18 mouse cellular contexts compared by ENCODE assay signal in genomic region chr9:21556996-21557395, GRCm38 (mm10). TPM values are rescaled to one million over a fixed set of nuclear protein-coding genes. Genes with fewer than 3 reads are reported as not detected.
DNase-seq lines count a peak whose midpoint lies in the region; ATAC-seq and TF ChIP-seq lines count a peak whose summit lies in the region.
"Had no signal": no experiment of that assay in that cellular context is flagged by ENCODE, and none has a peak within 500 bp of the region (broad histone marks: within the 10 kb centered on the region; RNA-seq: fewer than 3 reads in every experiment).

No protein-coding gene starts in this region.

- H3K4me3 ChIP-seq in hindbrain, embryonic 16.5 days (ENCODE audit: low read length), result no peak overlapping the region
- H3K4me3 ChIP-seq in hindbrain, embryonic 10.5 days, result no peak overlapping the region
- peak overlapping the region; percentile 58 for H3K4me3 ChIP-seq in E14TG2a.4 (replicated peaks; ENCODE audit: low read length)
- no peak overlapping the region for H3K4me3 ChIP-seq in ES-E14 (ENCODE audit: insufficient read depth in 1 of 2, low read depth in 1 of 2, low read length in 2 of 2, poor library complexity in 1 of 2, severe bottlenecking in 1 of 2)
- H3K4me3 ChIP-seq: midbrain, embryonic 12.5 days had no signal

- H3K9ac ChIP-seq in hindbrain, embryonic 16.5 days (ENCODE audit: low read depth, low read length), result no peak overlapping the region
- no peak overlapping the region for H3K9ac ChIP-seq in ES-E14 (ENCODE audit: insufficient read depth, low read depth, low read length, poor library complexity, severe bottlenecking)
- H3K9ac ChIP-seq: lung, embryonic 14.5 days; midbrain, embryonic 12.5 days had no signal

- H3K9me3 ChIP-seq in hindbrain, embryonic 16.5 days (ENCODE audit: control insufficient read depth, low read length), result no peaks in the 10 kb centered on the region
- H3K9me3 ChIP-seq in hindbrain, embryonic 10.5 days, result no peaks in the 10 kb centered on the region
- H3K9me3 ChIP-seq in E14TG2a.4 (ENCODE audit: low read length) (no peaks in the 10 kb centered on the region), ES-E14 (ENCODE audit: control insufficient read depth, insufficient read depth, low read depth, low read length) (no peaks in the 10 kb centered on the region)
- H3K9me3 ChIP-seq: midbrain, embryonic 12.5 days had no signal

- no peak for TF ChIP-seq CTCF in E14TG2a.4 (conservative IDR thresholded peaks at IDR 0.05; ENCODE audit: low read length)

- H3K27ac ChIP-seq in hindbrain, embryonic 16.5 days (ENCODE audit: low read depth, low read length), result no peak overlapping the region
- no peak overlapping the region for H3K27ac ChIP-seq in hindbrain, embryonic 10.5 days
- peak overlapping the region; percentile 71 for H3K27ac ChIP-seq in ES-E14 (ENCODE audit: insufficient read depth, low read depth, low read length, poor library complexity, severe bottlenecking)
- H3K27ac ChIP-seq: hindbrain, postnatal 0 days; midbrain, embryonic 12.5 days had no signal

- in situ Hi-C loops in ES-E14 (cut with MboI; ENCODE audit: low sequenced_read_pairs in 2 of 2, unreplicated experiment in 2 of 2), result no loop called here

- no peak overlapping the region for H3K4me2 ChIP-seq in hindbrain, embryonic 16.5 days (ENCODE audit: low read length)
- H3K4me2 ChIP-seq: lung, embryonic 14.5 days; midbrain, embryonic 12.5 days had no signal

- H3K27me3 ChIP-seq in hindbrain, embryonic 16.5 days (replicated peaks; ENCODE audit: control insufficient read depth, insufficient read depth, low read length), result no peaks in the 10 kb centered on the region
- no peaks in the 10 kb centered on the region for H3K27me3 ChIP-seq in hindbrain, embryonic 10.5 days (ENCODE audit: insufficient read depth, poor library complexity, severe bottlenecking)
- H3K27me3 ChIP-seq in E14TG2a.4 (ENCODE audit: insufficient read depth, low read length), result no peaks in the 10 kb centered on the region
- H3K27me3 ChIP-seq: midbrain, embryonic 12.5 days had no signal

- WGBS in hindbrain, embryonic 16.5 days, result 93% methylated on average over 2 of the region's 2 CpGs
- 94% methylated on average over 2 of the region's 2 CpGs for WGBS in hindbrain, embryonic 10.5 days

- no peak for DNase-seq in hindbrain, embryonic 10.5 days (ENCODE audit: low spot score)
- no peak for DNase-seq in ES-E14 (ENCODE audit: low read depth, low spot score)
- peak; percentile 9 for DNase-seq in lung, postnatal 14 days
- DNase-seq in embryo, embryonic 10 days (ENCODE audit: low spot score), result no peak
- DNase-seq in frontal cortex, postnatal 10 days (ENCODE audit: low spot score in 2 of 2), result no peak
- DNase-seq: cerebellum, postnatal 14 days; gastrocnemius, postnatal 25 days; kidney, adult 8-10 months; kidney, postnatal 4 days; lung, embryonic 14.5 days; right cerebral cortex, postnatal 4 days; thymus, adult 18-20 months had no signal

- H3K4me1 ChIP-seq in hindbrain, embryonic 16.5 days (ENCODE audit: control insufficient read depth, insufficient read depth, low read depth, low read length), result peaks cover 4% of the 10 kb centered on the region
- H3K4me1 ChIP-seq in hindbrain, embryonic 10.5 days (replicated peaks), result peaks cover 10% of the 10 kb centered on the region; the same call in 1 of the 2 replicates
- H3K4me1 ChIP-seq in E14TG2a.4 (replicated peaks; ENCODE audit: low read depth, low read length), result peaks cover 94% of the 10 kb centered on the region
- H3K4me1 ChIP-seq in ES-E14 (ENCODE audit: control insufficient read depth in 2 of 2, insufficient read depth in 2 of 2, low read length in 2 of 2, poor library complexity in 1 of 2), result peaks cover 17 to 34% of the 10 kb centered on the region in 2 experiments

- 0 out of 2 replicates have a peak, but pooled peaks have one; percentile 15 for ATAC-seq in hindbrain, embryonic 16.5 days
- ATAC-seq: CD4-positive, CD25-positive, alpha-beta regulatory T cell, adult 4 months; forebrain, embryonic 16.5 days; hindbrain, postnatal 0 days had no signal

- H3K36me3 ChIP-seq in hindbrain, embryonic 16.5 days (ENCODE audit: control insufficient read depth, insufficient read depth, low read length), result 0 out of 2 replicates have a peak, but pooled peaks cover 2% of the 10 kb centered on the region
- peaks cover 85% of the 10 kb centered on the region for H3K36me3 ChIP-seq in hindbrain, embryonic 10.5 days
- H3K36me3 ChIP-seq in E14TG2a.4 (ENCODE audit: insufficient read depth, low read length), result peaks cover 79% of the 10 kb centered on the region
- H3K36me3 ChIP-seq in ES-E14 (ENCODE audit: control insufficient read depth, insufficient read depth, low read length, poor library complexity, severe bottlenecking), result peaks cover 17% of the 10 kb centered on the region; the same call in 1 of the 2 replicates

TF ChIP-seq in ES-E14, 5 proteins besides CTCF, POLR2A, EP300 and RAD21:
- TF ChIP-seq CHD2 (IDR thresholded peaks at IDR 0.05; ENCODE audit: low read depth, low read length) (no peak), ZNF384 (IDR thresholded peaks at IDR 0.05; ENCODE audit: low read depth, low read length) (no peak), ZC3H11A (IDR thresholded peaks at IDR 0.05; ENCODE audit: borderline replicate concordance, low read depth, low read length) (no peak), MAFK (IDR thresholded peaks at IDR 0.05; ENCODE audit: insufficient read depth, low read depth, low read length) (no peak), HCFC1 (IDR thresholded peaks at IDR 0.05; ENCODE audit: borderline replicate concordance, insufficient read depth, low read length) (no peak)

RNA-seq across cellular contexts. Expression of gene Carm1, which starts 10.3 kb away (rescaled TPM):
- 15.8 and 25.4 TPM in 2 replicates for polyA plus RNA-seq in hindbrain, embryonic 16.5 days (2015; fragmentation: Nextera tagmentation; extraction: Ambion mirVana)
- polyA plus RNA-seq in hindbrain, embryonic 10.5 days (2016; fragmentation: Nextera tagmentation; extraction: Ambion mirVana), result 66.3 and 71.9 TPM in 2 replicates
- total RNA-seq in ES-E14 (2012; rRNA removed), result 60.0 and 67.3 TPM in 2 replicates

RNA-seq across cellular contexts. Expression of gene AB124611, which starts 31.0 kb away (rescaled TPM):
- 1.6 and 2.5 TPM in 2 replicates for polyA plus RNA-seq in hindbrain, embryonic 16.5 days (2015; fragmentation: Nextera tagmentation; extraction: Ambion mirVana)
- 4.9 and 5.8 TPM in 2 replicates for polyA plus RNA-seq in hindbrain, embryonic 10.5 days (2016; fragmentation: Nextera tagmentation; extraction: Ambion mirVana)
- not detected in 2 replicates for total RNA-seq in ES-E14 (2012; rRNA removed)

RNA-seq across cellular contexts. Expression of gene Timm29, which starts 35.5 kb away (rescaled TPM):
- polyA plus RNA-seq in hindbrain, embryonic 16.5 days (2015; fragmentation: Nextera tagmentation; extraction: Ambion mirVana), result 51.8 and 53.4 TPM in 2 replicates
- 33.8 and 38.4 TPM in 2 replicates for polyA plus RNA-seq in hindbrain, embryonic 10.5 days (2016; fragmentation: Nextera tagmentation; extraction: Ambion mirVana)
- 22.6 and 24.7 TPM in 2 replicates for total RNA-seq in ES-E14 (2012; rRNA removed)

RNA-seq across cellular contexts. Expression of gene Yipf2, which starts 35.6 kb away (rescaled TPM):
- polyA plus RNA-seq in hindbrain, embryonic 16.5 days (2015; fragmentation: Nextera tagmentation; extraction: Ambion mirVana), result 25.6 and 26.1 TPM in 2 replicates
- polyA plus RNA-seq in hindbrain, embryonic 10.5 days (2016; fragmentation: Nextera tagmentation; extraction: Ambion mirVana), result 21.5 and 23.7 TPM in 2 replicates
- 22.8 and 23.6 TPM in 2 replicates for total RNA-seq in ES-E14 (2012; rRNA removed)

RNA-seq across cellular contexts. Expression of gene Tmed1, which starts 46.9 kb away (rescaled TPM):
- 64.3 and 66.8 TPM in 2 replicates for polyA plus RNA-seq in hindbrain, embryonic 16.5 days (2015; fragmentation: Nextera tagmentation; extraction: Ambion mirVana)
- 103 and 110 TPM in 2 replicates for polyA plus RNA-seq in hindbrain, embryonic 10.5 days (2016; fragmentation: Nextera tagmentation; extraction: Ambion mirVana)
- total RNA-seq in ES-E14 (2012; rRNA removed), result 133 and 191 TPM in 2 replicates
